Mouse (Mus musculus): ENCODE results near the gene Cbln3. TPM values are rescaled to one million over a fixed set of nuclear protein-coding genes. Genes with fewer than 3 reads are reported as not detected.
A peak's percentile ranks its signal among the peaks of the same experiment; 100 is the strongest.

The Cbln3 gene
- polyA plus RNA-seq, 1 experiment: 0.28 TPM

DNA sequence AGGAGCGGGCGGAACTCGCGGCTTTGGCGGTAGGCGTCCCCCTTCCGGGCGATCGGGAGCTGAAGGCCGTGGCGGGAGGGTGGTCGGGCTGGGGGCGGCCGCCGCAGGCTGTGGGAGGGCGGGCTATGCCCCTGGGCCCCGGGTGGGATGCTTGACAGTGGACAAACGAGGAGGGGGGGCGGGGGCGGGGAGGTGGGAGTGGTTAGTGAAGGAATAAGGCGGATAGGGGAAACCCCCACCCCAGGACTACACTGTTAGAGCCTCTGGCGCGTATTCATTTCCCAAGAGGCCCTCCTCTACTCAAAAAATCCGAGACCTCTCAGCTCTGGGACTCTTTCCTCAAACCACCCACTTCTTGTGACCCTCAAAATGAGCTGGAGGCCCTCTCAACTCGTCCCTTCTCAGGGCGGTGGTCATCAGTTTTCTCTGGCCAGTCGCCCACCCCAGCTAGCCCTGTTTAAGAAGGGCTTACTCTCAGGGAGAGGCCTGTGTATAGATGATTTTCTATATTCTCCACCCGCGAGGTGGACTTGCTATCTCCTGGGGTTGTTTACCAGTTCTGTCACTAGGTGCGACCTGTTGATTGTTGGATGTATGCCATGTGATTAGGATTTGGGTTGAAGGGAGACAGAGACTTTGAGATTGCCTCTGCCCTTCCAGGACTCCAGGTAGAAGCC is 1.1 kb upstream of the Cbln3 start:
- TF ChIP-seq MYOD1 (IDR thresholded peaks at IDR 0.05; ENCODE audit: control insufficient read depth in 1 of 3, insufficient read length in 2 of 3, low read depth in 2 of 3): no peak
- no peak for TF ChIP-seq CEBPB (IDR thresholded peaks at IDR 0.05; ENCODE audit: insufficient read depth, poor library complexity, severe bottlenecking)
- TF ChIP-seq MYOG (IDR thresholded peaks at IDR 0.05; ENCODE audit: control insufficient read depth in 1 of 3, insufficient read depth in 1 of 3, insufficient read length in 2 of 3, low read depth in 2 of 3): no peak
- no peak for TF ChIP-seq USF1 (IDR thresholded peaks at IDR 0.05; ENCODE audit: low read depth)
- TF ChIP-seq TCF3 (IDR thresholded peaks at IDR 0.05; ENCODE audit: insufficient read length, low read depth): no peak
- TF ChIP-seq REST (IDR thresholded peaks at IDR 0.05; ENCODE audit: insufficient read depth, insufficient read length): no peak
- no peak for TF ChIP-seq POLR2AphosphoS2 (IDR thresholded peaks at IDR 0.05; ENCODE audit: insufficient read length, low read depth)
- TF ChIP-seq SRF (IDR thresholded peaks at IDR 0.05; ENCODE audit: control insufficient read depth, insufficient read length, low read depth): no peak
- TF ChIP-seq TCF12 (IDR thresholded peaks at IDR 0.05; ENCODE audit: insufficient read depth, poor library complexity, severe bottlenecking): no peak
- TF ChIP-seq POLR2A (IDR thresholded peaks at IDR 0.05; ENCODE audit: insufficient read length, low read depth): no peak
- no peak for TF ChIP-seq MAX (IDR thresholded peaks at IDR 0.05; ENCODE audit: low read depth)
- no peak for TF ChIP-seq E2F4 (IDR thresholded peaks at IDR 0.05; ENCODE audit: insufficient read depth)
- H3K36me3 ChIP-seq (ENCODE audit: control insufficient read depth, insufficient read depth): peaks cover 27% of the 10 kb centered on the region
- H3K4me3 ChIP-seq: peak overlapping the region; percentile 86
- H3K27me3 ChIP-seq (ENCODE audit: control insufficient read depth, insufficient read depth, insufficient read length): no peaks in the 10 kb centered on the region
- H3K4me2 ChIP-seq (ENCODE audit: low read depth): peak overlapping the region; percentile 81
- peak overlapping the region; percentile 67 for H3ac ChIP-seq (ENCODE audit: control insufficient read depth, insufficient read length)
- no peaks in the 10 kb centered on the region for H3K79me2 ChIP-seq (ENCODE audit: control insufficient read depth, insufficient read depth)

DNA sequence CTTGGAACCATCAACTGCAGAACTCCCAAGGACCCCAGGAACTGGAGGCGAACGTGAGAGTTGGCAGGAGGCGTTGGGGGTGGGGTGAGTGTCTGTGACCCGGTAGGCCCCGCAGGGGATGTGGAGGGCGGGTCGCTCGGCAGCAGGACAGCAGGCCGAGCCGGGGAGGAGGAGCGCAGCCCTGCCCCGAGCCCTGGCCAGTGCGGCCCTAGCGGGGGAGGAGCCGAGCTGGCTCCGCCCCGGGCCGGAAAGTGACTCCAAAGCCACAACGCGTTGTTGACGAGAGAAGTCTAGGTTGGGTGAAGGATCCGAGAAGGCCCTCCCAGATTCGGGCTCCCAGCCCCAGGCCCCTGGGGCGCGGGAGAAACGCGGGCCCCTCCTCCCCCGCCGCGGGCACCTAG is 521 bp upstream of the Cbln3 start, which contains the start of gene Khnyn:
Gene Khnyn (plus strand): TSS at position 235 of the 401 bp plus-strand sequence.
- TF ChIP-seq MAX (IDR thresholded peaks at IDR 0.05; ENCODE audit: low read depth) (no peak), SRF (IDR thresholded peaks at IDR 0.05; ENCODE audit: control insufficient read depth, insufficient read length, low read depth) (no peak), REST (IDR thresholded peaks at IDR 0.05; ENCODE audit: insufficient read depth, insufficient read length) (no peak), POLR2A (IDR thresholded peaks at IDR 0.05; ENCODE audit: insufficient read length, low read depth) (peak; percentile 82), MYOD1 (IDR thresholded peaks at IDR 0.05; ENCODE audit: control insufficient read depth in 1 of 3, insufficient read length in 2 of 3, low read depth in 2 of 3) (peak in 1 of 3 experiments; percentile 45), CEBPB (IDR thresholded peaks at IDR 0.05; ENCODE audit: insufficient read depth, poor library complexity, severe bottlenecking) (no peak), MYOG (IDR thresholded peaks at IDR 0.05; ENCODE audit: control insufficient read depth in 1 of 3, insufficient read depth in 1 of 3, insufficient read length in 2 of 3, low read depth in 2 of 3) (peak in 1 of 3 experiments; percentile 20), POLR2AphosphoS2 (IDR thresholded peaks at IDR 0.05; ENCODE audit: insufficient read length, low read depth) (peak; percentile 75), TCF3 (IDR thresholded peaks at IDR 0.05; ENCODE audit: insufficient read length, low read depth) (no peak), USF1 (IDR thresholded peaks at IDR 0.05; ENCODE audit: low read depth) (no peak), TCF12 (IDR thresholded peaks at IDR 0.05; ENCODE audit: insufficient read depth, poor library complexity, severe bottlenecking) (no peak), E2F4 (IDR thresholded peaks at IDR 0.05; ENCODE audit: insufficient read depth) (no peak)
- H3K27me3 ChIP-seq (ENCODE audit: control insufficient read depth, insufficient read depth, insufficient read length): no peaks in the 10 kb centered on the region

DNA sequence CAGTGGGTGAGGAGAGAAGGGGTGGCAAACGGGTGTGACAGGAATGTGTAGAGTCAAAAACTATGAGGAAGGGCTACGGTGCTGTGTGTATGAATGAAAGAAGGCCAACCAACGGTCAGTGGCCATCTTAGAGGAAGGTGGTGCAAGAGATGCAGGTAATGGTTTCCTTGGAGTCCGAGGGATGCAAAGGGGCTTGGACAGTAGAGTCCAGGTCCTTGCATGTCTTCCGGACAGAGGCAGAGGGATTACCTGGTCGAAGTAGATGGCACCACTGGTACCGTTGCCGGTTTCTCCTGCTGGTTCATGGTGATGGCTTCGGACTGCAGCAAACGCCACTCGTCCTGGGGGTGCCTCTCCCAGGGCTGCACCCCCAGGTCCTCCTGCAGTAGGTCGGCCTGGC is 529 bp downstream of the Cbln3 start:
- no peaks in the 10 kb centered on the region for H3K79me2 ChIP-seq (ENCODE audit: control insufficient read depth, insufficient read depth)
- no peaks in the 10 kb centered on the region for H3K27me3 ChIP-seq (ENCODE audit: control insufficient read depth, insufficient read depth, insufficient read length)
- peaks cover 13% of the 10 kb centered on the region for H3K36me3 ChIP-seq (ENCODE audit: control insufficient read depth, insufficient read depth)
- H3ac ChIP-seq (ENCODE audit: control insufficient read depth, insufficient read length): no peak overlapping the region
- no peak overlapping the region for H3K4me3 ChIP-seq
- TF ChIP-seq REST (IDR thresholded peaks at IDR 0.05; ENCODE audit: insufficient read depth, insufficient read length) (no peak), POLR2A (IDR thresholded peaks at IDR 0.05; ENCODE audit: insufficient read length, low read depth) (no peak), USF1 (IDR thresholded peaks at IDR 0.05; ENCODE audit: low read depth) (no peak), POLR2AphosphoS2 (IDR thresholded peaks at IDR 0.05; ENCODE audit: insufficient read length, low read depth) (no peak), MYOG (IDR thresholded peaks at IDR 0.05; ENCODE audit: control insufficient read depth in 1 of 3, insufficient read depth in 1 of 3, insufficient read length in 2 of 3, low read depth in 2 of 3) (no peak), E2F4 (IDR thresholded peaks at IDR 0.05; ENCODE audit: insufficient read depth) (no peak), SRF (IDR thresholded peaks at IDR 0.05; ENCODE audit: control insufficient read depth, insufficient read length, low read depth) (no peak), TCF3 (IDR thresholded peaks at IDR 0.05; ENCODE audit: insufficient read length, low read depth) (no peak), MYOD1 (IDR thresholded peaks at IDR 0.05; ENCODE audit: control insufficient read depth in 1 of 3, insufficient read length in 2 of 3, low read depth in 2 of 3) (no peak), CEBPB (IDR thresholded peaks at IDR 0.05; ENCODE audit: insufficient read depth, poor library complexity, severe bottlenecking) (no peak), TCF12 (IDR thresholded peaks at IDR 0.05; ENCODE audit: insufficient read depth, poor library complexity, severe bottlenecking) (no peak), MAX (IDR thresholded peaks at IDR 0.05; ENCODE audit: low read depth) (no peak)
- no peak overlapping the region for H3K4me2 ChIP-seq (ENCODE audit: low read depth)

More for the DNA sequence above, 521 bp upstream of the Cbln3 start, which contains the start of gene Khnyn:
- Histone ChIP-seq H3K79me2 (ENCODE audit: control insufficient read depth, insufficient read depth) (no peaks in the 10 kb centered on the region), H3K36me3 (ENCODE audit: control insufficient read depth, insufficient read depth) (peaks cover 23% of the 10 kb centered on the region), H3K4me2 (ENCODE audit: low read depth) (peak within 1 kb of the TSS; percentile 81), H3K4me3 (peak within 1 kb of the TSS; percentile 86), H3ac (ENCODE audit: control insufficient read depth, insufficient read length) (peak within 1 kb of the TSS; percentile 67)

DNA sequence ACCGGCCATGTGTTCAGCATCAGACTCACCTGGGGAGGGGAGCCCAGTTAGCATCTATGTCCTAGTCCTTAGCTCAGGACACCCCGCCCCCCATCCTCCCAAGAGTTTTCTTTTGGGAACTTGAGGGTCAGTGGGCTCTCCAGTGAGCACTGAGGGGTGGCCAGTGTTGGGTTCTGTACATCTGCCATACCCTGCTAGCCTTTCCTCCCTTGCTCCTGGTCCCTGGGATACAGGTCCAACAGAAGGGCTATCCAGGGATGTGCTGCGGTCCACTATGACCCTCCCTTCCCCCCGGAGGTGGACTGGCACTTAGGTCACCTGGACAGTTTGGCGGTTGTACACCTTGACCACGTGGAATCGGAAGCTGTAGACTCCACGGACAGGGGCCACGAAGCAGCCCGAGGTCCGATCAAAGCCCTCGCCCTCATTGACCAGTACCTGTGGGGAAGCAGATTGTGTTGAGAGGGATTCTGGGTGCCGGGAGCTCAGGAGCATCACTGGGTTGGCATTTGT is 987 bp downstream of the Cbln3 start:
- Histone ChIP-seq H3ac (ENCODE audit: control insufficient read depth, insufficient read length) (no peak overlapping the region), H3K4me3 (no peak overlapping the region), H3K4me2 (ENCODE audit: low read depth) (no peak overlapping the region), H3K79me2 (ENCODE audit: control insufficient read depth, insufficient read depth) (no peaks in the 10 kb centered on the region), H3K36me3 (ENCODE audit: control insufficient read depth, insufficient read depth) (peaks cover 8% of the 10 kb centered on the region), H3K27me3 (ENCODE audit: control insufficient read depth, insufficient read depth, insufficient read length) (no peaks in the 10 kb centered on the region)
- TF ChIP-seq TCF12 (IDR thresholded peaks at IDR 0.05; ENCODE audit: insufficient read depth, poor library complexity, severe bottlenecking): no peak
- TF ChIP-seq REST (IDR thresholded peaks at IDR 0.05; ENCODE audit: insufficient read depth, insufficient read length): no peak
- TF ChIP-seq TCF3 (IDR thresholded peaks at IDR 0.05; ENCODE audit: insufficient read length, low read depth): no peak
- no peak for TF ChIP-seq MYOD1 (IDR thresholded peaks at IDR 0.05; ENCODE audit: control insufficient read depth in 1 of 3, insufficient read length in 2 of 3, low read depth in 2 of 3)
- no peak for TF ChIP-seq MAX (IDR thresholded peaks at IDR 0.05; ENCODE audit: low read depth)
- no peak for TF ChIP-seq CEBPB (IDR thresholded peaks at IDR 0.05; ENCODE audit: insufficient read depth, poor library complexity, severe bottlenecking)
- TF ChIP-seq SRF (IDR thresholded peaks at IDR 0.05; ENCODE audit: control insufficient read depth, insufficient read length, low read depth): no peak
- TF ChIP-seq E2F4 (IDR thresholded peaks at IDR 0.05; ENCODE audit: insufficient read depth): no peak
- TF ChIP-seq POLR2AphosphoS2 (IDR thresholded peaks at IDR 0.05; ENCODE audit: insufficient read length, low read depth): no peak
- no peak for TF ChIP-seq POLR2A (IDR thresholded peaks at IDR 0.05; ENCODE audit: insufficient read length, low read depth)
- TF ChIP-seq USF1 (IDR thresholded peaks at IDR 0.05; ENCODE audit: low read depth): no peak
- no peak for TF ChIP-seq MYOG (IDR thresholded peaks at IDR 0.05; ENCODE audit: control insufficient read depth in 1 of 3, insufficient read depth in 1 of 3, insufficient read length in 2 of 3, low read depth in 2 of 3)
